Mouse (Mus musculus) naive thymus-derived CD4-positive, alpha-beta T cell, adult 2 months (primary cell): ENCODE data around the gene Gm3604.
"Not testable (repeated sequence)": the region's sequence is repeated elsewhere in the genome, so short reads cannot be mapped to it uniquely, and the experiment has no call there.

Experiments used
- DNase-seq: peaks from one replicate; pipeline ENCODE4 v3.0.0-alpha.2; 2011; ENCODE audit warnings: low read depth

Gm3604 gene

DNA sequence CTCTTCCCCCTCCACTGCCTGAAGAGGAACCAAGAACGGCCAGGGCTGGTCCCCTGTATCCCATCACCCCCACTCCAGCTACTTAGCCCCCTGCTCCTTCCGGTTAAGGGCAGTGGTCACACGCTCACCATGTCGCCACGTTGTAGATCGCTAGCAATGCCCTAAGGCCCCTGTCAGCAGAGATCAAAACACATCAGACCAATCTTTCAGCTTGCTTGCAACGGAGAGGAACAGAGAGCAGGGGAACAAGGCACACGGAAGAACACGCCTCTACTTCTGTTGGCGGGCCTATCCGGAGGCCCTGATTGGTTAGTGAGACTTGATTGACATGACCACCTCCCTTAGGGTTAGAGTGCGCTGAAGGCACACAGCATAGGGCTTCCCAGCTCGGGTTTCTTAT is at the start of gene Gm3604:
Gene Gm3604, minus strand, starts transcription at position 226 of the 400 bp plus-strand sequence.
- DNase-seq, result peak; percentile 77

DNA sequence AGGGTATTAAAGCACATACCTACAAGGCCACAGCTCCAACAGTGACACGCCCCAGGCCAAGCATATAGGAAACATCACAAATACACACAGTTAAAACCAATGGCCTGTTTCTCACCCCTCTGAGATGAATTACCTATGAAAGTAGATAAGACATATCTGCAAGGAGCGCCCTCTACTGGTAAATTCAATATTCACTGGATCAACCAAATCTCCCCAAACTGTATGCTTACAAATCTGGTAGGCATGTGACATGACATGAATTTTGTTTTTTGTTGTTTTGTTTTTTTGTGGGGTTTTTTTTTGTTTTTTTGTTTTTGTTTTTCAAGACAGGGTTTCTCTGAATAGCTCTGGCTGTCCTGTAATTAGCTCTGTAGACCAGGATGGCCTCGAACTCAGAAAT is 16.2 kb upstream of the Gm3604 start:
- peak; percentile 2 for DNase-seq

DNA sequence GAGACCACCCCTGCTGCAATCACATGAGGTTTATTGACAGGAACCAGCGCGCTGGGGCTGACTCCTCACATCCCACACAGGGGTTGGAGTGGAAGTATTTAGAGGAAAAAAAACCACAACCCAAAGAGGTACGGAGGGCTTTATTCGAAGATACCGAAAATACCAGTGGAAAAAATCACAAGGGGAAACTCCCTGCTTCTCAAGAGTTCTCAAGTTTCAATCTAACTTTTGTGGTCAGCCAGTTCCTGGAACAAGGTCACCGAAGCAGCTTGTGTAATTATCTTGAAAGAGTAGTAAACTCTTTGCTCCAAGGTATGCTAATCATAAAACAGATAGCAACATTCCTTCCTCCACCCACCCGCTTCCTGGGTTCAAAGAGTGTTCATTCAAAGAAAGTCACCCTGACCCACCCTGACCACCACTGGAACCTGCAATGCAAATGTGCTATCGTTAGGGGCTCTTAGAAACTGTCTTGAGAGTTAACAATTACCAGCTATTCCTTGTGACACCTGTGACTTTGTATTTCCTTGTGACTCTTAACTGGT is 7.2 kb upstream of the Gm3604 start:
- DNase-seq, result not testable (repeated sequence)

DNA sequence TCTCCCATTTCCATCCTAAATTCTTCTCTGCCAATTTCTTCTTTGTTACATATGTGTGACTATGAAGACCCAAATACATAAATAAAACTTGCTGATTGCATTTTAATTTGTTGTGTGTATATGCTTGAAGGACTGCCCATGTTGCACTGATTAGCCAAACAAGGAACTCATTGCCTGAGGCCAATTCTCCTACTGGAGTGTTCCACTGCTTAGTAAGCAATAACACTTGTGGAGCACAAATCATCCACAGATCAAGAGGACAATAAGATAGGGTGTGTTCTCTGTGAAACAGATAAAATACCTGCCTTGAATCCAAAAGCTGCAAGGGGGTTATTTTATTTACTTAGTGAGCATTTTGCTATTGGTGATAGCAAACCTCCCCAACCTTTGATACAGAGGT is 51.2 kb downstream of the Gm3604 start:
- DNase-seq, result no peak

DNA sequence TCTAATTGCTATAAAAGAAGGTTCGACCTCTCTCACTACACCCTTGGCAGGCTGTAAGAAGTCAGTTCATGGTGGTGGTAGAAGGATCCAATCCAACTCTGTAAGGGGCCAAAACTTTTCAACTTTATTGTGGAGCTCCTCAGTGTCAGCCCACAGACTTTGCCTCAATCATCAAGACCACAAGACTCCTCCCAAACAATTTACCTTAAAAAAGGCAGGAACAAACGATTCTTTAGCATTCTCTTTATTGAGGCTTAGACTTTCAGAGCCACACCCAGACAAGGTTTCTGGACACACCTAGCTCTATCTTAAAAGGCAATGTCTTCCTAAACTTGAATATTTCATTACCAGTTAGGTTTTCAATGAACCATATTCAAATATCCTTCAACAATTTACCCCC is 51.6 kb downstream of the Gm3604 start:
- DNase-seq, result no peak
